Mouse (Mus musculus) cerebellum, adult (tissue): Measurements from ENCODE around the gene Cd200.

Experiments
- ATAC-seq: cut with Nextera tagmentation; 2 replicates; pipeline ENCODE4 v1.9.2; 2017; ENCODE audit warnings: mild to moderate bottlenecking, moderate library complexity, mixed read lengths; ENCODE audit not compliant: insufficient number of reproducible peaks, low FRiP score, low TSS enrichment

The Cd200 gene

GRCm38 (mm10) chr16:45346367-45346766 lies 62.5 kb downstream of the Cd200 start:
- ATAC-seq, result no peak

- no peak for ATAC-seq
Observed at GRCm38 (mm10) chr16:45344879-45345278, 64.0 kb downstream of the Cd200 start.

- no peak for ATAC-seq
Observed at GRCm38 (mm10) chr16:45336478-45336877, 72.4 kb downstream of the Cd200 start.

DNA sequence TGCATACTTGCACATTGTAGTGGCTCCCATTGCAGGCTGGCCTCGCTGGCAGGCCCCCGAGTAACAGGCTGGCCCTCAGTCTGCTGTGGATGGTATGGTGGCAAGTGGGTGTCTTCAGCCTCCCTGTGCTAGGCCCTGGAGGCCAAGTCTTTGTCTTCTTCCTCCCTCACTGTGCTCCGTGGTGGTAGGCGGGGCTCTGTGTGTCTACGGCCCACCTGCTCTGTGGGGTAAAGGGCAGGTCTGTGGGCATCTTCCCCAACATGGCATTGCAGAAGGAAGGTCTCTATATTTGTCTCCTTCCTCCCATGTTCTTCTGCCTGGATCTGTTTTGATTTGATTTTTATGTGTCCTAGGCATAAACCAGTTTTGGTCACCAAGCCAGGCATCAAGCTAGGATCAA lies 74.0 kb downstream of the Cd200 start:
- no peak for ATAC-seq

DNA sequence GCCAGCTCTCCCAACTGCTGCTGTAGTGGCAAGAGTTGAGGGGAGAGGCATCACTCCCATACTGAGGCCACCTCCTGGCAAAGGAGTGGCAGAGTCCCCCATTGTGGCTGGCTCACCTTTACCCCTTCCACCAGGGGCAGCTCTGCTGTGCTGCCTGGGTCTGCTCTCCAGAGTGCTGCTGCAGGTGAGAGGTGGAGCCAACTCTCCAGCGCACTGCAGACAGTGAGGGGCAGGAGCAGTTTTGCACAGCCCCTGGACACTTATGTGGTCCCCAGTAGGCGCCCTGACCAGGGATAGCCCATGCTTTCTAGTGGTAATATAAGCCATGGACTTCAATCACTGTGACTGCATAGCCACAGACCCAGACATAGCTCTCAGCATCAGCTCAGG lies 74.5 kb downstream of the Cd200 start:
- ATAC-seq, result no peak

GRCm38 (mm10) chr16:45333678-45334375 lies 75.0 kb downstream of the Cd200 start:
- ATAC-seq, result no peak

- ATAC-seq, result no peak
Observed at GRCm38 (mm10) chr16:45332591-45332990, 76.3 kb downstream of the Cd200 start.
